Mouse (Mus musculus): ENCODE data around the gene Mex3d. TPM values are rescaled to one million over a fixed set of nuclear protein-coding genes. Genes with fewer than 3 reads are reported as not detected.
A peak's percentile ranks its signal among the peaks of the same experiment; 100 is the strongest.

The Mex3d gene
- total and polyA plus RNA-seq, 3 experiments = 15.6 to 18.8 TPM; not detected in 1

- TF ChIP-seq CHD2 (IDR thresholded peaks at IDR 0.05; ENCODE audit: low read length) = no peak
- no peak for TF ChIP-seq ZKSCAN1 (IDR thresholded peaks at IDR 0.05; ENCODE audit: low read depth, low read length)
- no peak for TF ChIP-seq KAT2A (conservative IDR thresholded peaks at IDR 0.05; ENCODE audit: low read depth, low read length)
Measured at GRCm38 (mm10) chr10:80387522-80387959, at the start of gene Mex3d (continued).

GRCm38 (mm10) chr10:80436276-80436675, 48.8 kb upstream of the Mex3d start:
- H3K27ac ChIP-seq (ENCODE audit: control insufficient read depth, low read depth, low read length) = peak overlapping the region; percentile 79
- H3K36me3 ChIP-seq (ENCODE audit: control insufficient read depth in 1 of 2, insufficient read depth in 2 of 2, low read length in 2 of 2) = peaks cover 0 to 26% of the 10 kb centered on the region in 2 experiments; a peak in 2 of 4 replicates
- H3K79me2 ChIP-seq (ENCODE audit: control insufficient read depth, insufficient read depth, low read length, poor library complexity) = peaks cover 20% of the 10 kb centered on the region
- no peaks in the 10 kb centered on the region for H3K27me3 ChIP-seq (ENCODE audit: control insufficient read depth in 1 of 2, insufficient read depth in 2 of 2, low read length in 2 of 2)
- DNase-seq (ENCODE audit: low read depth, low spot score) = peak; percentile 66
- peak overlapping the region; percentile 57 for H3K9ac ChIP-seq (ENCODE audit: control insufficient read depth, low read depth, low read length, poor library complexity, severe bottlenecking)
- no peak for TF ChIP-seq USF2 (IDR thresholded peaks at IDR 0.05; ENCODE audit: borderline replicate concordance in 1 of 2, insufficient read depth in 1 of 2, low read depth in 1 of 2, low read length in 2 of 2)
- TF ChIP-seq SIN3A (IDR thresholded peaks at IDR 0.05; ENCODE audit: low read length) = 0 out of 2 replicates have a peak, but pooled peaks have one; percentile 5
- 0 out of 2 replicates have a peak, but pooled peaks have one; percentile 8 for TF ChIP-seq MXI1 (IDR thresholded peaks at IDR 0.05; ENCODE audit: low read depth, low read length)
- no peaks in the 10 kb centered on the region for H3K9me3 ChIP-seq (replicated peaks; ENCODE audit: insufficient read depth, low read length)
- H3K4me1 ChIP-seq (ENCODE audit: control insufficient read depth in 1 of 2, insufficient read depth in 2 of 2, low read length in 2 of 2) = peaks cover 6 to 34% of the 10 kb centered on the region in 2 experiments; a peak in 3 of 4 replicates
- H3K4me3 ChIP-seq (ENCODE audit: control insufficient read depth in 1 of 2, insufficient read depth in 1 of 2, low read depth in 2 of 2, low read length in 2 of 2) = peak overlapping the region; percentile 4 to 25

- Histone ChIP-seq H3K36me3 (ENCODE audit: control insufficient read depth in 1 of 2, insufficient read depth in 2 of 2, low read length in 2 of 2) (peaks cover 0 to 27% of the 10 kb centered on the region in 2 experiments; a peak in 2 of 4 replicates), H3K27me3 (ENCODE audit: control insufficient read depth in 1 of 2, insufficient read depth in 2 of 2, low read length in 2 of 2) (no peaks in the 10 kb centered on the region), H3K27ac (ENCODE audit: control insufficient read depth, low read depth, low read length) (peak overlapping the region; percentile 79), H3K79me2 (ENCODE audit: control insufficient read depth, insufficient read depth, low read length, poor library complexity) (peaks cover 23% of the 10 kb centered on the region), H3K9ac (ENCODE audit: control insufficient read depth, low read depth, low read length, poor library complexity, severe bottlenecking) (peak overlapping the region; percentile 57), H3K4me1 (ENCODE audit: control insufficient read depth in 1 of 2, insufficient read depth in 2 of 2, low read length in 2 of 2) (peaks cover 6 to 34% of the 10 kb centered on the region in 2 experiments; a peak in 3 of 4 replicates), H3K9me3 (replicated peaks; ENCODE audit: insufficient read depth, low read length) (no peaks in the 10 kb centered on the region), H3K4me3 (ENCODE audit: control insufficient read depth in 1 of 2, insufficient read depth in 1 of 2, low read depth in 2 of 2, low read length in 2 of 2) (peak overlapping the region; percentile 4 to 25; a peak in 3 of 4 replicates)
- peak; percentile 72 for DNase-seq (ENCODE audit: low read depth, low spot score)
- peak; percentile 23; the same call in 1 of the 2 replicates for TF ChIP-seq TBP (IDR thresholded peaks at IDR 0.05; ENCODE audit: low read depth, low read length)
- TF ChIP-seq JUND (IDR thresholded peaks at IDR 0.05; ENCODE audit: low read depth, low read length) = no peak
- peak; percentile 50 for TF ChIP-seq SIN3A (IDR thresholded peaks at IDR 0.05; ENCODE audit: low read length)
- TF ChIP-seq CHD1 (IDR thresholded peaks at IDR 0.05; ENCODE audit: low read depth, low read length) = no peak
- TF ChIP-seq MXI1 (IDR thresholded peaks at IDR 0.05; ENCODE audit: low read depth, low read length) = 0 out of 2 replicates have a peak, but pooled peaks have one; percentile 23
- TF ChIP-seq ETS1 (IDR thresholded peaks at IDR 0.05; ENCODE audit: low read depth, low read length) = 0 out of 2 replicates have a peak, but pooled peaks have one; percentile 42
- TF ChIP-seq HCFC1 (IDR thresholded peaks at IDR 0.05; ENCODE audit: low read depth, low read length) = peak; percentile 26; the same call in 1 of the 2 replicates
- peak; percentile 36 to 58; a peak in 1 of 4 replicates for TF ChIP-seq EP300 (IDR thresholded peaks at IDR 0.05; ENCODE audit: low read depth in 1 of 2, low read length in 2 of 2)
Measured at GRCm38 (mm10) chr10:80435764-80436163, 48.3 kb upstream of the Mex3d start.
